Mouse (Mus musculus): ENCODE measurements at regions not wholly inside any gene's neighbourhood (a gene's known extent, or its start where the extent isn't known, plus 50 kb on each side); places are given as distances from the start of the nearest gene placed in this dataset.

DNA sequence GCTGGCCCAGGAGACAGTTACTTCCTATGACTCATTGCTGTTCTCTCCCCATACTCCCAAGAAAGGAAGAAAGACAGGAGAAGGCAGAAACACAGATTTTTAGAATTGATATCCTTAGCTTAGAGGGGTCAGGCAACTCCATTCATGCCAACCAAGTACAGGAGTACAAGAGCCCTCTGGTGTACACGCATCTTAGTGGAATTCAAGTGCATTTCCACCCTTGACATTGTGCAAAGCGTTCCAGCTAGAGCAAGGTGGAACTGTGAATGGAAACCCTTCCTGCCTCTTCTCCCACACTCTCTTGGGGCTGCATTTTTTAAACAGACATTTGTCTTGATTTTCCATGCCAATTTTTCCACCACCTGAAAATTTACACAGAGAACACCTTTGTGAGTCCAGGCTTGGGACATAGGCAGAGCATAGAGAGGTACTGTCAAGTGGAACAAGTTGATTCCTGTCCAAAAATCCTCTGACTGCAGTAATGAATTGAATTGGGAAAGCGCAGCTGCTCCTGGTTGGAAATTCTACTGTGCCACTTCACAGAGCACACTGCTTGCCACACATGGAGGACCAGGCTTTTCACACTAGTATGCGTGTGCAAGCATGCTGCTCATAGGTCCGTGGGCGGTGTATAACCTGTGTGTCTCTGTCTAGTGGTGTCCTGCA is 110.4 kb downstream of the Setd4 start:
- TF ChIP-seq CTCF (IDR thresholded peaks at IDR 0.05; ENCODE audit: borderline replicate concordance, insufficient read depth, low read length) (no peak), POLR2A (IDR thresholded peaks at IDR 0.05; ENCODE audit: low read depth, low read length) (no peak)

Data from embryonic fibroblast, embryonic 13.5 days (primary cell).